Mouse (Mus musculus): ENCODE data around the gene 2310009B15Rik.

- no peak for TF ChIP-seq USF1 (IDR thresholded peaks at IDR 0.05; ENCODE audit: low read depth)
- no peak for TF ChIP-seq CTCF (IDR thresholded peaks at IDR 0.05; ENCODE audit: control insufficient read depth, insufficient read depth, insufficient read length)
- TF ChIP-seq MYOD1 (IDR thresholded peaks at IDR 0.05; ENCODE audit: control insufficient read depth, insufficient read length, low read depth): no peak
Observed at GRCm38 (mm10) chr1:138845481-138845880, 11.2 kb downstream of the 2310009B15Rik start.
